Mouse (Mus musculus): Measurements from ENCODE around the gene Xlr3a.

Xlr3a gene

GRCm38 (mm10) chrX:73096941-73097508 is at the start of gene Xlr3a:
Gene Xlr3a (minus strand): TSS chrX:73097095.
- 79% methylated on average over 13 of the region's 13 CpGs for WGBS

GRCm38 (mm10) chrX:73143218-73143618 is 46.3 kb upstream of the Xlr3a start:
- no CpG with 5 or more reads among the region's 7 CpGs for WGBS

GRCm38 (mm10) chrX:73122859-73123829 is 26.2 kb upstream of the Xlr3a start:
- no CpG with 5 or more reads among the region's 12 CpGs for WGBS

- WGBS: no CpG with 5 or more reads among the region's 7 CpGs
These were observed 19.9 kb upstream of the Xlr3a start, which contains the start of gene Gm14685 for GRCm38 (mm10) chrX:73116747-73117146. Gene Gm14685 (plus strand): TSS chrX:73117047.

GRCm38 (mm10) chrX:73082267-73083055 is 14.4 kb downstream of the Xlr3a start, which contains the start of gene Xlr4a:
Gene Xlr4a (minus strand): TSS chrX:73082478.
- 85% methylated on average over 19 of the region's 19 CpGs for WGBS

- WGBS: no CpG with 5 or more reads among the region's 5 CpGs
These were observed 30.1 kb downstream of the Xlr3a start for GRCm38 (mm10) chrX:73066765-73067312.

GRCm38 (mm10) chrX:73064415-73064793 is 32.5 kb downstream of the Xlr3a start, which contains the start of gene Pnma3:
Gene Pnma3 (plus strand): TSS chrX:73064787.
- WGBS: 7% methylated on average over 7 of the region's 7 CpGs

- 30% methylated on average over 24 of the region's 24 CpGs for WGBS
These were observed 33.1 kb downstream of the Xlr3a start for GRCm38 (mm10) chrX:73063512-73064414.

- 27% methylated on average over 5 of the region's 5 CpGs for WGBS
These were observed 34.6 kb downstream of the Xlr3a start for GRCm38 (mm10) chrX:73062323-73062722.

GRCm38 (mm10) chrX:73061528-73061927 is 35.4 kb downstream of the Xlr3a start:
- WGBS: 86% methylated on average over 1 of the region's 1 CpGs

GRCm38 (mm10) chrX:73053860-73054563 is 42.9 kb downstream of the Xlr3a start:
- WGBS: 4% methylated on average over 14 of the region's 14 CpGs

GRCm38 (mm10) chrX:73039666-73040065 is 57.2 kb downstream of the Xlr3a start:
- 88% methylated on average over 12 of the region's 12 CpGs for WGBS

GRCm38 (mm10) chrX:73038831-73039230 is 58.1 kb downstream of the Xlr3a start:
- 87% methylated on average over 8 of the region's 8 CpGs for WGBS

- WGBS: 84% methylated on average over 1 of the region's 1 CpGs
These were observed 59.9 kb downstream of the Xlr3a start, which contains the start of gene Pnma5 for GRCm38 (mm10) chrX:73037003-73037402. Gene Pnma5 (minus strand): TSS chrX:73037103.
